Mouse (Mus musculus) layer of hippocampus, adult 18-20 months (tissue): ENCODE measurements around the gene Gm47841. TPM values are rescaled to one million over a fixed set of nuclear protein-coding genes. Genes with fewer than 3 reads are reported as not detected.

ENCODE experiments used
- DNase-seq, 2 experiments: peaks; one replicate each; pipeline ENCODE4 v3.0.0; 2022; ENCODE audit warnings: low spot score in 2 of 2
- total RNA-seq, 2 experiments: library from RNA; stranded (reverse); gene quantifications; 2 replicates each; pipeline ENCODE4 v1.2.3; 2021

Gene Gm47841
- total RNA-seq, 2 experiments from 2014 or later, result not detected

- no peak for DNase-seq
Measured at GRCm38 (mm10) chr15:101075150-101075549, 28.0 kb upstream of the Gm47841 start.

- no peak for DNase-seq
Measured at GRCm38 (mm10) chr15:101074067-101074466, 26.9 kb upstream of the Gm47841 start.

- DNase-seq, result no peak
Measured at GRCm38 (mm10) chr15:101072736-101073135, 25.5 kb upstream of the Gm47841 start.

- no peak for DNase-seq
Measured at GRCm38 (mm10) chr15:101070762-101071161, 23.6 kb upstream of the Gm47841 start.

GRCm38 (mm10) chr15:101069641-101070190 lies 22.5 kb upstream of the Gm47841 start:
- DNase-seq, result no peak

GRCm38 (mm10) chr15:101068671-101069070 lies 21.5 kb upstream of the Gm47841 start:
- DNase-seq, result no peak

- DNase-seq, result no peak
Measured at GRCm38 (mm10) chr15:101068029-101068428, 20.8 kb upstream of the Gm47841 start.

- DNase-seq, result no peak
Measured at GRCm38 (mm10) chr15:101066920-101067696, 19.9 kb upstream of the Gm47841 start.

GRCm38 (mm10) chr15:101066364-101066847 lies 19.2 kb upstream of the Gm47841 start:
- no peak for DNase-seq

- no peak for DNase-seq
Measured at GRCm38 (mm10) chr15:101065069-101065468, 17.9 kb upstream of the Gm47841 start.

GRCm38 (mm10) chr15:101060280-101060852 lies 13.2 kb upstream of the Gm47841 start:
- no peak for DNase-seq

- DNase-seq, result no peak
Measured at GRCm38 (mm10) chr15:101059570-101060279, 12.5 kb upstream of the Gm47841 start.

GRCm38 (mm10) chr15:101056225-101056624 lies 9.0 kb upstream of the Gm47841 start:
- DNase-seq, result peak; percentile 37 to 79

- no peak for DNase-seq
Measured at GRCm38 (mm10) chr15:101054541-101054940, 7.3 kb upstream of the Gm47841 start.

- DNase-seq, result no peak
Measured at GRCm38 (mm10) chr15:101053832-101054459, 6.7 kb upstream of the Gm47841 start.

- DNase-seq, result no peak
Measured at GRCm38 (mm10) chr15:101052560-101053501, 5.6 kb upstream of the Gm47841 start.

GRCm38 (mm10) chr15:101051869-101052268 lies 4.7 kb upstream of the Gm47841 start:
- DNase-seq, result no peak

GRCm38 (mm10) chr15:101048338-101048896 lies 1.2 kb upstream of the Gm47841 start:
- no peak for DNase-seq

GRCm38 (mm10) chr15:101046527-101047193 lies 537 bp downstream of the Gm47841 start:
- DNase-seq, result peak; percentile 26 to 55
